Mouse (Mus musculus) erythroblast, embryonic 14.5 days (primary cell): Measurements from ENCODE around the gene Trex1. TPM values are rescaled to one million over a fixed set of nuclear protein-coding genes. Genes with fewer than 3 reads are reported as not detected.

Source experiments
- H3K27me3 ChIP-seq: 2 replicates; pipeline ENCODE4 v1.6.1; 2012; ENCODE audit warnings: inconsistent platforms; ENCODE audit not compliant: control insufficient read depth
- H3K36me3 ChIP-seq: 2 replicates; pipeline ENCODE4 v1.6.1; 2012; ENCODE audit warnings: mild to moderate bottlenecking, inconsistent platforms; ENCODE audit not compliant: control insufficient read depth
- H3K4me1 ChIP-seq: 2 replicates; pipeline ENCODE4 v1.6.1; 2012; ENCODE audit warnings: inconsistent platforms; ENCODE audit not compliant: control insufficient read depth
- H3K4me3 ChIP-seq: replicated peaks from 2 replicates; pipeline ENCODE3; 2012; ENCODE audit warnings: moderate library complexity, mild to moderate bottlenecking, inconsistent platforms
- H3K9me3 ChIP-seq: 2 replicates; pipeline ENCODE4 v1.6.1; 2012; ENCODE audit warnings: low read length, inconsistent platforms, mixed read lengths; ENCODE audit not compliant: control insufficient read depth
- GATA1 ChIP-seq: IDR thresholded peaks from 2 replicates; pipeline ENCODE4 v1.6.1; 2012; ENCODE audit warnings: low read length, inconsistent platforms, mixed read lengths
- TAL1 ChIP-seq: IDR thresholded peaks from 3 replicates; pipeline ENCODE4 v1.6.1; 2012; ENCODE audit warnings: low read length, inconsistent platforms, mixed read lengths
- polyA plus RNA-seq: library from polyadenylated mRNA; stranded (reverse); fragments of >175 nt; gene quantifications from 2 replicates; pipeline ENCODE4 v1.2.3, GENCODE M21; 2012

Trex1 gene
- polyA plus RNA-seq, 1 experiment = 0.74 TPM

- no peak for TF ChIP-seq GATA1
- H3K27me3 ChIP-seq = no peaks in the 10 kb centered on the region
- peaks cover 14% of the 10 kb centered on the region for H3K4me1 ChIP-seq
- peaks cover 81% of the 10 kb centered on the region for H3K36me3 ChIP-seq
- H3K4me3 ChIP-seq = no peak overlapping the region
- H3K9me3 ChIP-seq = no peaks in the 10 kb centered on the region
These were observed 8.7 kb upstream of the Trex1 start for GRCm38 (mm10) chr9:109068095-109068735.

GRCm38 (mm10) chr9:109060898-109061295 lies 1.4 kb upstream of the Trex1 start:
- TF ChIP-seq TAL1 = no peak
- no peak for TF ChIP-seq GATA1
- Histone ChIP-seq H3K4me1 (peaks cover 35% of the 10 kb centered on the region), H3K4me3 (no peak overlapping the region), H3K9me3 (no peaks in the 10 kb centered on the region), H3K36me3 (peaks cover 77% of the 10 kb centered on the region), H3K27me3 (no peaks in the 10 kb centered on the region)

GRCm38 (mm10) chr9:109060184-109060897 lies 807 bp upstream of the Trex1 start:
- Histone ChIP-seq H3K36me3 (peaks cover 71% of the 10 kb centered on the region), H3K4me1 (peaks cover 41% of the 10 kb centered on the region), H3K27me3 (no peaks in the 10 kb centered on the region), H3K9me3 (no peaks in the 10 kb centered on the region), H3K4me3 (no peak overlapping the region)
- no peak for TF ChIP-seq TAL1
- TF ChIP-seq GATA1 = no peak

GRCm38 (mm10) chr9:109058006-109058765 lies 1.3 kb downstream of the Trex1 start:
- H3K4me3 ChIP-seq = peak overlapping the region; percentile 65
- H3K27me3 ChIP-seq = no peaks in the 10 kb centered on the region
- H3K4me1 ChIP-seq = peaks cover 52% of the 10 kb centered on the region
- no peaks in the 10 kb centered on the region for H3K9me3 ChIP-seq
- H3K36me3 ChIP-seq = peaks cover 50% of the 10 kb centered on the region
- TF ChIP-seq TAL1 (no peak), GATA1 (no peak)

GRCm38 (mm10) chr9:109057543-109057942 lies 2.0 kb downstream of the Trex1 start:
- H3K4me3 ChIP-seq = no peak overlapping the region

GRCm38 (mm10) chr9:109056916-109057315 lies 2.6 kb downstream of the Trex1 start:
- Histone ChIP-seq H3K27me3 (no peaks in the 10 kb centered on the region), H3K36me3 (peaks cover 39% of the 10 kb centered on the region), H3K9me3 (no peaks in the 10 kb centered on the region), H3K4me3 (no peak overlapping the region), H3K4me1 (peaks cover 52% of the 10 kb centered on the region)
- TF ChIP-seq TAL1 (no peak), GATA1 (no peak)

More at GRCm38 (mm10) chr9:109057543-109057942, 2.0 kb downstream of the Trex1 start:
- TF ChIP-seq TAL1 (no peak), GATA1 (no peak)
- Histone ChIP-seq H3K9me3 (no peaks in the 10 kb centered on the region), H3K36me3 (peaks cover 43% of the 10 kb centered on the region), H3K4me1 (peaks cover 52% of the 10 kb centered on the region), H3K27me3 (no peaks in the 10 kb centered on the region)

GRCm38 (mm10) chr9:109056081-109056690 lies 3.3 kb downstream of the Trex1 start:
- Histone ChIP-seq H3K36me3 (peaks cover 35% of the 10 kb centered on the region), H3K27me3 (no peaks in the 10 kb centered on the region), H3K4me3 (no peak overlapping the region), H3K9me3 (no peaks in the 10 kb centered on the region), H3K4me1 (peaks cover 52% of the 10 kb centered on the region)
- TF ChIP-seq GATA1 (no peak), TAL1 (no peak)

- TF ChIP-seq GATA1 (no peak), TAL1 (no peak)
- H3K9me3 ChIP-seq = no peaks in the 10 kb centered on the region
- no peaks in the 10 kb centered on the region for H3K27me3 ChIP-seq
- peaks cover 33% of the 10 kb centered on the region for H3K36me3 ChIP-seq
- peaks cover 52% of the 10 kb centered on the region for H3K4me1 ChIP-seq
- H3K4me3 ChIP-seq = peak overlapping the region; percentile 48
These were observed 4.1 kb downstream of the Trex1 start for GRCm38 (mm10) chr9:109055271-109056030.
